Mouse (Mus musculus): ENCODE data around the gene Tec. TPM values are rescaled to one million over a fixed set of nuclear protein-coding genes. Genes with fewer than 3 reads are reported as not detected.

Gene Tec
- polyA plus RNA-seq, 1 experiment: 12.2 TPM

DNA sequence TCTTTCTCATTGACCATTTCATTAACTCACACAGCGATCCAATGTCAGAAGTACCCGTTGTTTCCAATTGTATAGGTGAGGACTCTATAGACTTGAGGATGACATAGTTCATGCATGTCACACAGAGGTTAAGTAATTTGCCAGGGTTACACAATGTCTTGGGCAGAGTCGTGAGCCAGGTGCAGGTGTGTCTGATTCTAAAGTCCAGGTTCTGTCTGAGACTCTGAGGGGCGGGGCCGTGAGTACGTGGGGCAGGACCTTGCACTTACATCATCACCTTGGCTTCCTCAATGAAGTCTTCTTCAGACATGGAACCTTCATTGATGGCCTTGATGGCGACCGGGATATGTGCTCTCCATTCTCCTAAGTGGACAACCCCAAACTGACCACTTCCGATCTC is 158.3 kb downstream of the Tec start:
- Histone ChIP-seq H3K4me3 (ENCODE audit: extremely low read depth, insufficient read depth, insufficient read length) (no peak overlapping the region), H3K27ac (ENCODE audit: insufficient read depth, low read length) (no peak overlapping the region), H3K36me3 (ENCODE audit: control insufficient read depth, insufficient read depth, low read length) (no peaks in the 10 kb centered on the region), H3K27me3 (ENCODE audit: control insufficient read depth, insufficient read depth, low read length) (no peaks in the 10 kb centered on the region), H3K4me1 (ENCODE audit: control insufficient read depth, insufficient read depth, insufficient read length) (no peaks in the 10 kb centered on the region)
- WGBS: 90% methylated on average over 9 of the region's 9 CpGs
- TF ChIP-seq CTCF (IDR thresholded peaks at IDR 0.05; ENCODE audit: extremely low read depth, insufficient read depth, insufficient read length, insufficient replicate concordance) (no peak), POLR2A (IDR thresholded peaks at IDR 0.05; ENCODE audit: low read depth, low read length) (no peak)
- DNase-seq (ENCODE audit: low read depth in 1 of 2, low spot score in 2 of 2): no peak

DNA sequence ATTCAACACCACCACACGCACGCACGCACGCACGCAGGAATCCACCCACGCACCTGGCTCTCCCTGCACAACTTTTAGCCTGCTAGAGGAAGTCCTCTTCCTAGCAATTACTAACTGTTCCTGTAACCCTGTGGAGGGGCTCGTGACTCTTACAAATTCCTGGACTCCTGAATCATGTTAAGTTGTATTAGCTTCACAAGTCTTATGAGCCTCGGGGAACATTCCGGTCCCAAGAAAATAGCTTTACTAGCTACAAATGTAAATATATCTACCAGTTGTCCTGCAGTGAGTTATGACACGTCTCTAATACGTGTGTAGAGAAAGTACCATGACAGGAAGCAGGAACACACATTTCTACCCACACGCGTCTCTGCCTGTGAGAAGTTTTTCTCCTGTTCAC is 158.8 kb downstream of the Tec start:
- 56% methylated on average over 13 of the region's 13 CpGs for WGBS
- no peak overlapping the region for H3K27ac ChIP-seq (ENCODE audit: insufficient read depth, low read length)
- H3K27me3 ChIP-seq (ENCODE audit: control insufficient read depth, insufficient read depth, low read length): no peaks in the 10 kb centered on the region
- DNase-seq (ENCODE audit: low read depth in 1 of 2, low spot score in 2 of 2): no peak
- TF ChIP-seq POLR2A (IDR thresholded peaks at IDR 0.05; ENCODE audit: low read depth, low read length): no peak
- TF ChIP-seq CTCF (IDR thresholded peaks at IDR 0.05; ENCODE audit: extremely low read depth, insufficient read depth, insufficient read length, insufficient replicate concordance): no peak
- no peak overlapping the region for H3K4me3 ChIP-seq (ENCODE audit: extremely low read depth, insufficient read depth, insufficient read length)
- no peaks in the 10 kb centered on the region for H3K4me1 ChIP-seq (ENCODE audit: control insufficient read depth, insufficient read depth, insufficient read length)
- no peaks in the 10 kb centered on the region for H3K36me3 ChIP-seq (ENCODE audit: control insufficient read depth, insufficient read depth, low read length)

DNA sequence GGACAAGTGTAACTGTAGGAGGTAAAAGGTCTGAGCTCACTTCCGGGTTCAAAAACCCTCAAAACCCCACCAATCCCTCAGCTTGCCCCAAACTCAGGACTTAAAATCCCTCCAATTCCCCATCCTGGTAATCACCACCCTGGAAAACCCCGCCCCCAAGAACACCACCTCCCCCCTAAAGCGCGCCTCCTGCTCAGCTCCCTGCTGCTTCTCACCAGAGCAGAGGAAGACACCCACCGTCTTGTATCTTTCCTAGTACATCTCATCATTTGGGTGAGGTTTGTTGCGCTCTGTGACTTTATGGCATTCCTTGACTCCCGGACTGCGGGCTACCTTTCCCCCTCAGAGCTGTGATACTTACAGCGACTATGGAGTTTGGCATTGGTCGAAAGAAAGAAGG is 161.6 kb downstream of the Tec start:
- no peaks in the 10 kb centered on the region for H3K36me3 ChIP-seq (ENCODE audit: control insufficient read depth, insufficient read depth, low read length)
- 89% methylated on average over 10 of the region's 10 CpGs for WGBS
- H3K27me3 ChIP-seq (ENCODE audit: control insufficient read depth, insufficient read depth, low read length): no peaks in the 10 kb centered on the region
- H3K4me1 ChIP-seq (ENCODE audit: control insufficient read depth, insufficient read depth, insufficient read length): no peaks in the 10 kb centered on the region
- TF ChIP-seq POLR2A (IDR thresholded peaks at IDR 0.05; ENCODE audit: low read depth, low read length) (no peak), CTCF (IDR thresholded peaks at IDR 0.05; ENCODE audit: extremely low read depth, insufficient read depth, insufficient read length, insufficient replicate concordance) (no peak)
- H3K4me3 ChIP-seq (ENCODE audit: extremely low read depth, insufficient read depth, insufficient read length): no peak overlapping the region
- no peak overlapping the region for H3K27ac ChIP-seq (ENCODE audit: insufficient read depth, low read length)
- no peak for DNase-seq (ENCODE audit: low read depth in 1 of 2, low spot score in 2 of 2)

DNA sequence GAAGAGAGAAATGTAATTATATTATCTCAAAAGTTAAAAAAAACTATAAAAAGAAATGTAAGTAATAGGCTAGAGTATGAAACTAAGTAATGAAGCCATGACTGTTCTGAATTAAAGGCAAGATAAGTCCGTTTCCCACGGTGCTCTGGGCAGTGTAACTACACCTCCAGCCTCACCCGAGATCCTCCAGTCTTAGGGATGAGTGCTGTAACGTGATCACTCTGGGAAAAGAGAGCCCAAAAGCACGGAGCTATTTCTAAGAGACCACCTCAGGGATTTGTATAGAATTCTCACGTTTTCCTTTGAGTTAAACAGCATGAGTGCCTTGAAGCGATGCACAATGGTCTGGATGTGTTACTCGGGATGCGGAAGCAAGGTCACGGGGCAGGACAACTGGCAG is 162.2 kb downstream of the Tec start:
- Histone ChIP-seq H3K4me3 (ENCODE audit: extremely low read depth, insufficient read depth, insufficient read length) (no peak overlapping the region), H3K27me3 (ENCODE audit: control insufficient read depth, insufficient read depth, low read length) (no peaks in the 10 kb centered on the region), H3K27ac (ENCODE audit: insufficient read depth, low read length) (no peak overlapping the region), H3K4me1 (ENCODE audit: control insufficient read depth, insufficient read depth, insufficient read length) (no peaks in the 10 kb centered on the region), H3K36me3 (ENCODE audit: control insufficient read depth, insufficient read depth, low read length) (no peaks in the 10 kb centered on the region)
- TF ChIP-seq CTCF (IDR thresholded peaks at IDR 0.05; ENCODE audit: extremely low read depth, insufficient read depth, insufficient read length, insufficient replicate concordance) (no peak), POLR2A (IDR thresholded peaks at IDR 0.05; ENCODE audit: low read depth, low read length) (no peak)
- DNase-seq (ENCODE audit: low read depth in 1 of 2, low spot score in 2 of 2): no peak
- WGBS: 87% methylated on average over 10 of the region's 10 CpGs

Other genes starting within 250 kb of the Tec start
- 0.04 and 0.18 TPM in 2 replicates for gene Cnga1, start 224.2 kb downstream of the Tec start, polyA plus RNA-seq (2012; rRNA removed)
- gene Nipal1, start 220.7 kb downstream of the Tec start, polyA plus RNA-seq (2012; rRNA removed): 0.11 and 0.26 TPM in 2 replicates
- 4.2 TPM in 2 replicates for gene Txk, start 115.7 kb downstream of the Tec start, polyA plus RNA-seq (2012; rRNA removed)
- gene Slain2, start 45.8 kb upstream of the Tec start, polyA plus RNA-seq (2012; rRNA removed): 10.8 and 11.1 TPM in 2 replicates
- not detected in 2 replicates for gene Gm10135, start 106.2 kb upstream of the Tec start, polyA plus RNA-seq (2012; rRNA removed)
- not detected in 2 replicates for gene Slc10a4, start 138.4 kb upstream of the Tec start, polyA plus RNA-seq (2012; rRNA removed)